Mouse (Mus musculus) ES-E14 (cell line): ENCODE data around the gene Smarcc1. TPM values are rescaled to one million over a fixed set of nuclear protein-coding genes. Genes with fewer than 3 reads are reported as not detected.

Experiments used
- DNase-seq: peaks from one replicate; pipeline ENCODE4 v3.0.0-alpha.2; 2013; ENCODE audit warnings: low read depth, low spot score
- H3K27ac ChIP-seq: 2 replicates; pipeline ENCODE4 v1.5.1; 2012; ENCODE audit warnings: low read depth, mild to moderate bottlenecking, low read length, moderate library complexity, mixed read lengths; ENCODE audit not compliant: poor library complexity, insufficient read depth, severe bottlenecking
- H3K36me3 ChIP-seq: 2 replicates; pipeline ENCODE4 v1.6.1; 2012; ENCODE audit warnings: mild to moderate bottlenecking, low read length, moderate library complexity, mixed read lengths; ENCODE audit not compliant: control insufficient read depth, poor library complexity, insufficient read depth, severe bottlenecking
- H3K4me1 ChIP-seq, 2 experiments: fragments of 150-350 bp in 1 of 2; sonication (generic) in 1 of 2; 2 replicates each; pipeline ENCODE4 v1.6.1; 2012; ENCODE audit warnings: low read length in 2 of 2, mild to moderate bottlenecking in 1 of 2, mixed read lengths in 1 of 2; ENCODE audit not compliant: control insufficient read depth in 2 of 2, insufficient read depth in 2 of 2, poor library complexity in 1 of 2
- H3K4me3 ChIP-seq, 2 experiments: fragments of 150-350 bp in 1 of 2; sonication (generic) in 1 of 2; 2 replicates each; pipeline ENCODE4 v1.5.1; 2012; ENCODE audit warnings: low read length in 2 of 2, low read depth in 1 of 2, mild to moderate bottlenecking in 1 of 2, mixed read lengths in 1 of 2; ENCODE audit not compliant: insufficient read depth in 1 of 2, poor library complexity in 1 of 2, severe bottlenecking in 1 of 2
- H3K9ac ChIP-seq: 2 replicates; pipeline ENCODE4 v1.6.1; 2012; ENCODE audit warnings: low read depth, mild to moderate bottlenecking, low read length, mixed read lengths; ENCODE audit not compliant: poor library complexity, insufficient read depth, severe bottlenecking
- H3K9me3 ChIP-seq: fragments of 150-350 bp; sonication (generic); 2 replicates; pipeline ENCODE4 v1.6.1; 2012; ENCODE audit warnings: low read depth, mild to moderate bottlenecking, low read length; ENCODE audit not compliant: control insufficient read depth, insufficient read depth
- CHD2 ChIP-seq: IDR thresholded peaks from 2 replicates; pipeline ENCODE4 v1.6.1; 2014; ENCODE audit warnings: mild to moderate bottlenecking, low read depth, low read length, inconsistent platforms
- HCFC1 ChIP-seq: IDR thresholded peaks from 2 replicates; pipeline ENCODE4 v1.6.1; 2012; ENCODE audit warnings: low read length, inconsistent platforms, borderline replicate concordance; ENCODE audit not compliant: insufficient read depth
- MAFK ChIP-seq: IDR thresholded peaks from 2 replicates; pipeline ENCODE4 v1.6.1; 2014; ENCODE audit warnings: mild to moderate bottlenecking, low read depth, low read length, inconsistent platforms; ENCODE audit not compliant: insufficient read depth
- ZC3H11A ChIP-seq: IDR thresholded peaks from 2 replicates; pipeline ENCODE4 v1.6.1; 2012; ENCODE audit warnings: low read depth, mild to moderate bottlenecking, inconsistent platforms, low read length, borderline replicate concordance
- ZNF384 ChIP-seq: IDR thresholded peaks from 2 replicates; pipeline ENCODE4 v1.6.1; 2012; ENCODE audit warnings: low read depth, low read length, inconsistent platforms
- in situ Hi-C, 2 experiments: fragments of 600-800 bp; cut with MboI; formaldehyde crosslinking; loops; one replicate each; pipeline ENCODE4 v1.15.1; 2025; ENCODE audit warnings: low sequenced_read_pairs in 2 of 2, inconsistent platforms in 1 of 2; ENCODE audit not compliant: unreplicated experiment in 2 of 2
- total RNA-seq: library from RNA; depleted of rRNA; stranded (reverse); fragments of 300-350 nt; gene quantifications from 2 replicates; pipeline ENCODE4 v1.2.3, GENCODE M21; 2012; rRNA removed

The Smarcc1 gene
- total RNA-seq, 1 experiment = 64.3 TPM

DNA sequence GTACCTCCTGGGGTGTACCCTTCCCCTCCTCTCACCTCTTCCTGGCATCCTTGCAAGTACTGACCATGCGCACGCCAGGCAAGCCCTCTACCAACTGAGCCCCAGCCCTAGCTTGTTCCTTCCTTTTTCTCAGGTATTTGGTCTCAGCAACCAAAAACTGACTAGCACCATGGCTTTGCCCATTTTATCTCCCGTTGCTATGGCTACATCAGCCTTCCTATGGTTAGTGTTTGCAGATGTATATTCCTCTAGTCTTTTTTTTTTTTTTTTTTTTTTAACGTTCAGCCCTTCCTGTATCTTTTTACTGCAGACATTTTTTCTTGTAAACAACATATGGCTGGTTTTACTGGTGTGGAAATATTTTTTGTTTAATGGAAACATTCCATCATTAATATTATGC lies 156.0 kb downstream of the Smarcc1 start:
- H3K27ac ChIP-seq = no peak overlapping the region
- H3K9ac ChIP-seq = no peak overlapping the region
- in situ Hi-C loops = no loop called here
- no peaks in the 10 kb centered on the region for H3K36me3 ChIP-seq
- H3K4me1 ChIP-seq = peaks cover 0 to 2% of the 10 kb centered on the region in 2 experiments; a peak in 1 of 4 replicates
- no peak overlapping the region for H3K4me3 ChIP-seq
- DNase-seq = no peak
- TF ChIP-seq MAFK (no peak), CHD2 (no peak), HCFC1 (no peak), ZC3H11A (no peak), ZNF384 (no peak)
- no peaks in the 10 kb centered on the region for H3K9me3 ChIP-seq

DNA sequence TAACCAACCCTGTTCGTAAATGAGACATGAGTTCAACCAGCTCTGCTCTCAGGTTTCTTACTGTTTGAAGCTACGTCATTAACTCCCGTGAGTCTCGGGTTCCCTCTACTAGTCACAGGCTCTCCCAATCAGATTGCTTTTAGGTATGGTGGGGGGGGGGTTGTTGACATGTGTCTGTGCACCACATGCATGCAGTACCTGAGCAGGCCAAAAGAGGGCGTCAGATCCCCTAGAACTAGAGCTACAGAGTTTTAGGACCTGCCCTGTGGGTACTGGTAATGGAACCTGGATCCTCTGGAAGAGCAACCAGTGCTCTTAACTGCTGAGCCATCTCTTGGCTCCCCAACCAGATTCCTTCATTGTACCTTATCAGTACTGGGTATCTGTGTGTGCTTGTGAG lies 158.4 kb downstream of the Smarcc1 start:
- in situ Hi-C loops = no loop called here
- peak; percentile 90 for DNase-seq

DNA sequence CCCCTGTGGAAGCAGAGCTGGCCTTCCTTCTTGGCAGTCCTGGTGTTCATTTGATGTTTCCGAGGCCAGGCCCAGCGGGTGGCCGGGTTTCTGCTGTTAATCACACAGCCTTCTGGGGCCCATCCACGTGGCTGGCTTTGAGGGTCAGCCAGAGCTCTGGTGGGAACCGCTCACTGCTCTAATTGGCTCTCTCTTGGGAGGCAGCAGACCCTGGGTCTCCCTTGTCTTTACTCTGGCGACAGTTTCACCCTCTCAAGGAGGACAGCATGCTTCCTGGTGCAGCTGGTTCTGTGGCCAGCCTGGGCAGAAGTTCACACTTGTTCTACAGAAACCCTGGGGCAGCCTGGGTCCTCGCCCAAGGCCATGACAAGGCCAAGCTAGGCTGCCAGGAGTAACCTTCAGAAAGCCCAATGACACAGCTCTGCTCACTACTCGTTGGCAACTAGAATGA lies 159.9 kb downstream of the Smarcc1 start:
- TF ChIP-seq MAFK (no peak), HCFC1 (no peak), ZNF384 (no peak), CHD2 (no peak), ZC3H11A (no peak)
- no peak overlapping the region for H3K27ac ChIP-seq
- in situ Hi-C loops = no loop called here
- H3K4me3 ChIP-seq = no peak overlapping the region
- H3K4me1 ChIP-seq = peaks cover 0 to 2% of the 10 kb centered on the region in 2 experiments; a peak in 1 of 4 replicates
- H3K9me3 ChIP-seq = no peaks in the 10 kb centered on the region
- H3K9ac ChIP-seq = no peak overlapping the region
- no peaks in the 10 kb centered on the region for H3K36me3 ChIP-seq
- DNase-seq = no peak

More for the DNA sequence above, 158.4 kb downstream of the Smarcc1 start:
- Histone ChIP-seq H3K36me3 (no peaks in the 10 kb centered on the region), H3K9me3 (no peaks in the 10 kb centered on the region), H3K4me1 (peaks cover 0 to 2% of the 10 kb centered on the region in 2 experiments; a peak in 1 of 4 replicates), H3K9ac (no peak overlapping the region), H3K4me3 (no peak overlapping the region), H3K27ac (no peak overlapping the region)
- TF ChIP-seq HCFC1 (no peak), CHD2 (no peak), ZC3H11A (peak; percentile 26; the same call in 1 of the 2 replicates), MAFK (no peak), ZNF384 (no peak)

DNA sequence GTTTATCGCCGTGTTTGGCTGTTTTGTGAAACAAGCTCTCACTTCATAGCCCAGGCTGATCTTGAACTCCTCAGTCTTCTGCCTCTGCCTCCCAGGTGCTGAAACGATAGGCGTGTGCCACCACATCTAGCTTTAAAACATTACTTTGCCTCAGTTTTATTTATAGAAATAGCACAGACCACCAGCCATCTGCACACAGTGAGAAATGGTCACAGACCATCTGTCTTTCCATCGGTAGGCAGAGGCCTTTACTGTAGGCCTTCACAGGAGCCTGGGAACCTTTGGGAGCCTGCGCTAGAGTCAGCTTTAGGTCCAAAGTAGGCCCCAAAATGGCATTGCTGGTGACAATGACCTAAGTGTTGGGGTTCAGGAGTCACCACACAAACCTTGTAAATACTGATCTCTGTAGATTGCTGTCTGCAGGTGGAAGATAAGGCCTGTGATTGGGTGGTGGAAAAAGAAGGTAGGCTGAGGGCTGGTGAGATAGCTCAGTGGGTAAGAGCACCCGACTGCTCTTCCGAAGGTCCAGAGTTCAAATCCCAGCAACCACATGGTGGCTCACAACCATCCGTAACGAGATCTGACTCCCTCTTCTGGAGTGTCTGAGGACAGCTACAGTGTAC lies 166.7 kb downstream of the Smarcc1 start:
- Histone ChIP-seq H3K36me3 (no peaks in the 10 kb centered on the region), H3K4me3 (no peak overlapping the region), H3K9ac (no peak overlapping the region), H3K9me3 (no peaks in the 10 kb centered on the region), H3K4me1 (no peaks in the 10 kb centered on the region; a peak in 1 of 4 replicates), H3K27ac (no peak overlapping the region)
- DNase-seq = no peak
- in situ Hi-C loops = no loop called here
- TF ChIP-seq CHD2 (no peak), ZC3H11A (no peak), MAFK (no peak), HCFC1 (no peak), ZNF384 (no peak)

DNA sequence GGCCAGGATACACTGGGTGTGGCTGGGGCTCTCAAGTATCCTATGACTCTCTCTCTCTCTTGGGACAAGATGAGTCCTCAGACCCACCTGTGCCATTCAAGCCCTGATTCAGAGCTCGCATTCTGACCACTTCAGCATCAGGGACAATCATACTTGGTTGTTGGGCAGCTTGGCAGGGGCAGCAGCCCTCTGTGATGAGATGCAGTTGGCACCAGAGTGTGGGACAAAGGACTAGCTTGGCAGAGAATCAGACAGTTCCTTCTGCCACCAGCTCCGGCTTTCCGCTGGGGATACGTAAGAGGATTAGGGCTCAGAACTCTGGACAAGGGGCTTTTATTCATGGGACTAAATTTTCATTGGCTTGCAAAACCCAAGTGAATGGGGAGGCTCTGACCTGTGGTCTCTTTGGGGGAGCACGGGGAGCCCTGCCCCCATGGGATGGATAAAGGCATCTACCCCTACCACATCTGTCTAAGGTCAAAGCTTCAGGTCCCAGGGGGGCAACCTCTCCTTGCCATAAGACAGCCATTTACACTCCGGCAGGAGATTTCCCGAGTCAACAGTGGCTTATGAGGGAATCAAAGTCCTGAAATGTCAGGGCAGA lies 169.9 kb downstream of the Smarcc1 start:
- no peak for DNase-seq
- Histone ChIP-seq H3K9ac (no peak overlapping the region), H3K4me1 (no peaks in the 10 kb centered on the region; a peak in 1 of 4 replicates), H3K27ac (no peak overlapping the region), H3K4me3 (no peak overlapping the region), H3K36me3 (no peaks in the 10 kb centered on the region), H3K9me3 (no peaks in the 10 kb centered on the region)
- in situ Hi-C loops = no loop called here
- TF ChIP-seq MAFK (no peak), HCFC1 (no peak), ZC3H11A (no peak), CHD2 (no peak), ZNF384 (no peak)

Other genes with a start within 250 kb of the Smarcc1 start
- gene Cdc25a, start 242.1 kb upstream of the Smarcc1 start, total RNA-seq = 48.5 and 58.3 TPM in 2 replicates
- 56.7 and 61.4 TPM in 2 replicates for gene Map4, start 186.2 kb upstream of the Smarcc1 start, total RNA-seq
- 191 and 204 TPM in 2 replicates for gene Dhx30, start 122 bp downstream of the Smarcc1 start, total RNA-seq
- gene Cspg5, start 126.1 kb downstream of the Smarcc1 start, total RNA-seq = 3.3 and 8.4 TPM in 2 replicates
- 24.5 and 28.3 TPM in 2 replicates for gene Elp6, start 187.5 kb downstream of the Smarcc1 start, total RNA-seq
- gene Scap, start 215.6 kb downstream of the Smarcc1 start, total RNA-seq = 67.7 and 90.1 TPM in 2 replicates